Mouse (Mus musculus): ENCODE measurements around the gene Ckap4.

GRCm38 (mm10) chr10:84531576-84531975, 2.3 kb downstream of the Ckap4 start:
- no peak for TF ChIP-seq CTCF (IDR thresholded peaks at IDR 0.05; ENCODE audit: low read depth, low read length)
- no peak for TF ChIP-seq POLR2A (IDR thresholded peaks at IDR 0.05; ENCODE audit: borderline replicate concordance, low read depth, low read length)
